Mouse (Mus musculus): Measurements from ENCODE around the gene Ep300. TPM values are rescaled to one million over a fixed set of nuclear protein-coding genes. Genes with fewer than 3 reads are reported as not detected.

Gene Ep300
- polyA plus RNA-seq, 1 experiment from 2014 or later, result 28.5 TPM

DNA sequence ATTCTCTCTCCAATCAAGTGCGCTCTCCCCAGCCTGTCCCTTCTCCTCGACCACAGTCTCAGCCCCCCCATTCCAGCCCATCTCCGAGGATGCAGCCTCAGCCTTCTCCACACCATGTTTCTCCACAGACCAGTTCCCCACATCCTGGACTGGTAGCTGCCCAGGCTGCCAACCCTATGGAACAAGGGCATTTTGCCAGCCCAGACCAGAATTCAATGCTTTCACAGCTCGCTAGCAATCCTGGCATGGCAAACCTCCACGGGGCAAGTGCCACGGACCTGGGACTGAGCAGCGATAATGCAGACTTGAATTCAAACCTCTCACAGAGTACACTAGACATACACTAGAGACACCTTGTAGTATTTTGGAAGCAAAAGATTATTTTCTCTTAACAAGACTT is 65.5 kb downstream of the Ep300 start:
- H3K36me3 ChIP-seq (ENCODE audit: control insufficient read depth, insufficient read depth, low read length), result peaks cover 54% of the 10 kb centered on the region
- no peaks in the 10 kb centered on the region for H3K4me1 ChIP-seq (ENCODE audit: control insufficient read depth, insufficient read depth, low read length)

DNA sequence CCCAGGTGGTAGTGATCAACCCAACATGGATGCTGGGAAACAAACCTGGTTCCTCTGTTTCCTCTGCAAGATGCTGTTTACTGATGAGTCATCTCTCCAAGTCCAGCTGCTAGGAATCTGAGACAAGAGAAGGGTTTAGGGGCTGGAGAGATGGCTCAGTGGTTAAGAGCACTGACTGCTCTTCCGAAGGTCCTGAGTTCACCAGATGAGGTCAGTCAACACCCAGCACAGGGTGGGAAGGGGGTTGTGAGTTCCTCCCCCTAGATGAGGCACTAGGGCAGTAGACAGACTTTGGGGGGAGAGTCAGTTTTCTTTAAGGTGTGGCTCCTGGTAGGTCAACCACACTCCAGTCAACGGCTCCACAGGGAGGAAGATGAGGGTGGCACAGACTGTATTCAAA is 76.5 kb downstream of the Ep300 start:
- Histone ChIP-seq H3K27ac (replicated peaks; ENCODE audit: low read depth, low read length) (no peak overlapping the region), H3K27me3 (ENCODE audit: control insufficient read depth, insufficient read depth, low read length) (no peaks in the 10 kb centered on the region), H3K4me3 (replicated peaks; ENCODE audit: low read depth, low read length) (no peak overlapping the region), H3K9ac (replicated peaks; ENCODE audit: low read length) (no peak overlapping the region), H3K4me1 (ENCODE audit: control insufficient read depth, insufficient read depth, low read length) (peaks cover 9% of the 10 kb centered on the region; the same call in 1 of the 2 replicates), H3K4me2 (ENCODE audit: low read length) (no peak overlapping the region), H3K9me3 (ENCODE audit: control insufficient read depth, low read length) (no peaks in the 10 kb centered on the region), H3K36me3 (ENCODE audit: control insufficient read depth, insufficient read depth, low read length) (no peaks in the 10 kb centered on the region)
- DNase-seq (no peak), ATAC-seq (ENCODE audit: low FRiP score, low TSS enrichment) (no peak)
- 86% methylated on average over 2 of the region's 2 CpGs for WGBS

More for the DNA sequence above, 65.5 kb downstream of the Ep300 start:
- no peak overlapping the region for H3K4me2 ChIP-seq (ENCODE audit: low read length)
- H3K27me3 ChIP-seq (ENCODE audit: control insufficient read depth, insufficient read depth, low read length), result no peaks in the 10 kb centered on the region
- H3K4me3 ChIP-seq (replicated peaks; ENCODE audit: low read depth, low read length), result no peak overlapping the region
- ATAC-seq (ENCODE audit: low FRiP score, low TSS enrichment) (no peak), DNase-seq (peak; percentile 6)
- WGBS, result 89% methylated on average over 7 of the region's 7 CpGs
- H3K9me3 ChIP-seq (ENCODE audit: control insufficient read depth, low read length), result no peaks in the 10 kb centered on the region
- no peak overlapping the region for H3K9ac ChIP-seq (replicated peaks; ENCODE audit: low read length)
- no peak overlapping the region for H3K27ac ChIP-seq (replicated peaks; ENCODE audit: low read depth, low read length)

DNA sequence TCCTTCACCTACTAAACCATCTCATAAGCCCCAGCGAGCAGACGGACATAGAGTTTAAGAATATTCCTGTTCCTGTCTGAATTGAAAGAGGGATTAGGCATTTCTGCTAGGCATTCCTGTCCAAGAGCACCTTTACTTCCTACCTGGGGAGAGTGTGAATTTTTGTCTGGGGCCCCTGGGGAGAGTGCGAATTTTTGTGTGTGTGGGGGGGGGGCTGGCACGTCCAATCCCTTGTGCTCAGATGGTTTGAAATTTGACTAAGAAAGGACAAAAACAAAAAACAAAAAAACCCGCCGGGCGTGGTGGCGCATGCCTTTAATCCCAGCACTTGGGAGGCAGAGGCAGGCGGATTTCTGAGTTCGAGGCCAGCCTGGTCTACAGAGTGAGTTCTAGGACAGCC is 78.1 kb downstream of the Ep300 start:
- Histone ChIP-seq H3K9me3 (ENCODE audit: control insufficient read depth, low read length) (no peaks in the 10 kb centered on the region), H3K4me1 (ENCODE audit: control insufficient read depth, insufficient read depth, low read length) (peaks cover 9% of the 10 kb centered on the region; the same call in 1 of the 2 replicates), H3K4me3 (replicated peaks; ENCODE audit: low read depth, low read length) (peak overlapping the region; percentile 85), H3K27ac (replicated peaks; ENCODE audit: low read depth, low read length) (no peak overlapping the region), H3K4me2 (ENCODE audit: low read length) (peak overlapping the region; percentile 86), H3K9ac (replicated peaks; ENCODE audit: low read length) (no peak overlapping the region), H3K27me3 (ENCODE audit: control insufficient read depth, insufficient read depth, low read length) (no peaks in the 10 kb centered on the region), H3K36me3 (ENCODE audit: control insufficient read depth, insufficient read depth, low read length) (peaks cover 13% of the 10 kb centered on the region)
- WGBS, result 70% methylated on average over 10 of the region's 10 CpGs
- ATAC-seq (ENCODE audit: low FRiP score, low TSS enrichment) (0 out of 2 replicates have a peak, but pooled peaks have one; percentile 2), DNase-seq (no peak)

DNA sequence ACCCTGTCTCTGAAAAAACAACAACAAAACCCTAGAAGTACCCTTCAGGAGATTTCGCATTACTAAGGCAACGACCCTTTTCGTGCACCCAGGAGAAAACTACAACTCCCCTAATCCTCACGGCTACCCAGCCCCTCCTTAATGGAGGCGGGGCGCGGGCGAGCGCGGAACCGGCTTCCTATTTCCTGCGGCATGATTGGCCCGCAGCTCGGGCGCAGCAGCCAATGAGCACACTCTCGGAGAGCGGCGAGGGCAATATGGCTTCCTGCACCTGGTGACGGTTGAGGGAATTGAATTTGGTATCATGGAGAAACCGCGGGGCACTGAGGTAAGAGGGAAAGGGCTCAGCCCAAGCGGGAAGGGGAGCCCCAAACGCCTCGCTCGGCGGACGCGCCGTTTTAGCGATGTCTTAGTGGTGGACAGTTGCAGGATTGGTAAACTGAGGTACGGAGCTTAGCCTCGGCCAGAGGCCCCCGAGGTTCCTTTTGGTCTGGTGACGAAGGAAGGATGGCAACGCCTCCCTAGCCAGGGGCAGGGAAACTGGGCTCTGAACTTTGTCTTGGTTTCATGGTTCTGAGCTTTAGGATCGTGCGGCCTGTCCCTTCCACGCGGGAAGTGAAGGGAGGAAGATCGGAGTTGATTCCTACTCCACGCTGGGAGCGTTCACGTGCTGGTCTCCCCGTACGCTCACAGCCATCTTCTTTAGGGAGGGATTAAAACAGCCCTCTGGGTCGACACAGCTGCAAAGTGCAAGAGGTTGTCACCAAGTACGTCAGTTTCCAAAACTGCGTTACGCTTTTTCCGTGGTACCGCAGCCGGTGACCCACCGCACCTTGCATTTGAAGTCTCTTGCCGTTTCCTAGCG is 78.8 kb downstream of the Ep300 start, which contains the start of gene L3mbtl2:
TSS of gene L3mbtl2 (plus strand) at position 193 of the 865 bp plus-strand sequence.
- Histone ChIP-seq H3K4me2 (ENCODE audit: low read length) (peak within 1 kb of the TSS; percentile 86), H3K9me3 (ENCODE audit: control insufficient read depth, low read length) (no peaks in the 10 kb centered on the region), H3K36me3 (ENCODE audit: control insufficient read depth, insufficient read depth, low read length) (peaks cover 20% of the 10 kb centered on the region), H3K4me1 (ENCODE audit: control insufficient read depth, insufficient read depth, low read length) (peaks cover 9% of the 10 kb centered on the region; the same call in 1 of the 2 replicates), H3K27ac (replicated peaks; ENCODE audit: low read depth, low read length) (no peak within 1 kb of the TSS; the same call in 1 of the 2 replicates), H3K27me3 (ENCODE audit: control insufficient read depth, insufficient read depth, low read length) (no peaks in the 10 kb centered on the region), H3K4me3 (replicated peaks; ENCODE audit: low read depth, low read length) (peak within 1 kb of the TSS; percentile 85), H3K9ac (replicated peaks; ENCODE audit: low read length) (peak within 1 kb of the TSS; percentile 70)
- WGBS, result under 1% methylated on average over 55 of the region's 55 CpGs
- ATAC-seq (ENCODE audit: low FRiP score, low TSS enrichment), result peak; percentile 97
- peak; percentile 98 for DNase-seq

DNA sequence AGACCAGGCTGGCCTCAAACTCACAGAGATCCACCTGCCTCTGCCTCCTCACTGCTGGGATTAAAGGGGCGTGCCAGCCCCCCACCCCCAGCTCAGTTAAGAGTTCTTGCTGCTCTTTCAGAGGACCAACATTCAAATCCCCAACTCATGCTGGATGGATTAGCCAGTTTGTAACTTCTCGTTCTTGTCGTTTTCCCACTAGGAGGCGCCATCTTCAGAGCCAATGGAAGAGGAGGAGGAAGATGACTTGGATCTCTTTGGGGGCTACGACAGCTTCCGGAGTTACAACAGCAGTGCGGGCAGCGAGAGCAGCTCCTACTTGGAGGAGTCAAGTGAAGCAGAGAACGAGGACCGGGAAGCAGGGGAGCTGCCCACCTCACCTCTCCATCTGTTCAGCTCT is 81.8 kb downstream of the Ep300 start:
- Histone ChIP-seq H3K27me3 (ENCODE audit: control insufficient read depth, insufficient read depth, low read length) (no peaks in the 10 kb centered on the region), H3K9me3 (ENCODE audit: control insufficient read depth, low read length) (no peaks in the 10 kb centered on the region), H3K4me3 (replicated peaks; ENCODE audit: low read depth, low read length) (no peak overlapping the region), H3K36me3 (ENCODE audit: control insufficient read depth, insufficient read depth, low read length) (peaks cover 37% of the 10 kb centered on the region), H3K4me2 (ENCODE audit: low read length) (no peak overlapping the region), H3K4me1 (ENCODE audit: control insufficient read depth, insufficient read depth, low read length) (peaks cover 9% of the 10 kb centered on the region; the same call in 1 of the 2 replicates), H3K27ac (replicated peaks; ENCODE audit: low read depth, low read length) (no peak overlapping the region), H3K9ac (replicated peaks; ENCODE audit: low read length) (no peak overlapping the region)
- ATAC-seq (ENCODE audit: low FRiP score, low TSS enrichment) (no peak), DNase-seq (no peak)
- WGBS, result 92% methylated on average over 10 of the region's 10 CpGs

DNA sequence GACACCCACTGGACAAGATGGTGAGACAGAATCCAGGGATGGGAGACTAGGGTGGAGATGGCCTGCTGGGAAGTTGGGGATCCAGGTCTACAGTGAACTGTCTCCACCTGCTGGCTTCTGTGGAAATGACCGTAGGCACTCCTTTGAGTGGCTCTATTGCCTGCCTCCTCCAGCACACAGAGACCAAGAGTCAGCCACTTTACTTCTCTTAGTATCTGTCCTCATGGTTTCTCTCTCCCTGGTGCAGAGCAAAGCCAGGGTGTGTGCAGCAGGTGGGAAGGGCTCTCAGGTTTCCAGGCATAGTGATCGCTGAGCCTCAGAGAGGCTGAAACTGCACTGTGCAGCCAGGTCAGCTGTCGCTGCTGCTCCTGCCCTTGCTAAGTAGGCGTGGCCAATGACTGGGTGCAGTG is 85.1 kb downstream of the Ep300 start:
- H3K9ac ChIP-seq (replicated peaks; ENCODE audit: low read length), result no peak overlapping the region
- DNase-seq, result peak; percentile 77
- H3K9me3 ChIP-seq (ENCODE audit: control insufficient read depth, low read length), result no peaks in the 10 kb centered on the region
- WGBS, result 88% methylated on average over 4 of the region's 4 CpGs
- no peak overlapping the region for H3K4me2 ChIP-seq (ENCODE audit: low read length)
- peaks cover 57% of the 10 kb centered on the region for H3K36me3 ChIP-seq (ENCODE audit: control insufficient read depth, insufficient read depth, low read length)
- no peak for ATAC-seq (ENCODE audit: low FRiP score, low TSS enrichment)
- H3K4me1 ChIP-seq (ENCODE audit: control insufficient read depth, insufficient read depth, low read length), result no peaks in the 10 kb centered on the region
- H3K27me3 ChIP-seq (ENCODE audit: control insufficient read depth, insufficient read depth, low read length), result no peaks in the 10 kb centered on the region
- H3K27ac ChIP-seq (replicated peaks; ENCODE audit: low read depth, low read length), result no peak overlapping the region
- H3K4me3 ChIP-seq (replicated peaks; ENCODE audit: low read depth, low read length), result no peak overlapping the region

DNA sequence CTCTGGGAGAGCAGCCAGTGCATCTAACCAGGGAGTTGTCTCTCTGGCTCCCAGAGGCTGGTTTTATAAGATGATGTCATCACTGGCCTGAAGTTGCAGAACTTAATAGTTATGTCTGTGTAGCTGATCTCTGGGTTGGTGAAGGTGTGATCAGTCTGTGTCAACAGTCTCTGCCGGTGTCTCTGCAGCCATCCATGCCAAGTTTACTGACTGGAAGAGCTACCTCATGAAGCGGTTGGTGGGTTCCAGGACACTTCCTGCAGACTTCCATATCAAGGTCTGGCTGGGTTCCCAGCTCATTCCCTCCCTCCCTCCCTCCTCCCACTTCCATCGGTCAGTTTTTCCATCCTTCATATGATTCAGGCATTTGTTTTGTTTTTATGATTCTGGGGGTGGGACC is 91.5 kb downstream of the Ep300 start:
- peaks cover 59% of the 10 kb centered on the region for H3K36me3 ChIP-seq (ENCODE audit: control insufficient read depth, insufficient read depth, low read length)
- H3K9me3 ChIP-seq (ENCODE audit: control insufficient read depth, low read length), result no peaks in the 10 kb centered on the region
- ATAC-seq (ENCODE audit: low FRiP score, low TSS enrichment) (no peak), DNase-seq (no peak)
- no peak overlapping the region for H3K27ac ChIP-seq (replicated peaks; ENCODE audit: low read depth, low read length)
- H3K9ac ChIP-seq (replicated peaks; ENCODE audit: low read length), result no peak overlapping the region
- H3K4me3 ChIP-seq (replicated peaks; ENCODE audit: low read depth, low read length), result no peak overlapping the region
- WGBS, result 96% methylated on average over 3 of the region's 3 CpGs
- H3K4me1 ChIP-seq (ENCODE audit: control insufficient read depth, insufficient read depth, low read length), result no peaks in the 10 kb centered on the region
- no peak overlapping the region for H3K4me2 ChIP-seq (ENCODE audit: low read length)
- no peaks in the 10 kb centered on the region for H3K27me3 ChIP-seq (ENCODE audit: control insufficient read depth, insufficient read depth, low read length)

DNA sequence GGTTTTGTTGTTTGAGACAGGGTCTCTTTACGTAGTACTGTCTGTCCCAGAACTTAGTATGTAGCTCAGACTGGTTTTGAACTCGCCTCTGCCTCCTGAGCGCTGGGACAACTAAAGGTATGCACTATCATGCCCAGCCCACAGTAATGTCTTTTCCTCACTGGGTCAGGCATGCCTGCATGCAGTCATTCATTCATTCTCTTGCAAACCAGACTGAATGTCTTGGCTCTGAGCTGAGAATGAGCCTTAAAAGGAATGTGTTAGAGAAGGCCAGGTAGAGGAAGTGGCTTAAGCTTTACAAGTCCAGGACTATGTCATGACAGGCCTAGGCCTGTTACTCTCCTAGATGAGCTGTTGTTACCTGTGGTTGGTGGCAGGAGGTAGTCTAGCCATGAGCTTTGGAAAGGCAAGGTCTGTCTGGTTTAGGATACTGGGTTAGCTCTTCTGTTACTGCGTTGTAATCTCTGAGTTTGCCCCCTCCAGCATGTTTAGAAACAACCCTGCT is 95.2 kb downstream of the Ep300 start:
- H3K27ac ChIP-seq (replicated peaks; ENCODE audit: low read depth, low read length), result no peak overlapping the region
- 91% methylated on average over 4 of the region's 4 CpGs for WGBS
- peaks cover 75% of the 10 kb centered on the region for H3K36me3 ChIP-seq (ENCODE audit: control insufficient read depth, insufficient read depth, low read length)
- H3K27me3 ChIP-seq (ENCODE audit: control insufficient read depth, insufficient read depth, low read length), result no peaks in the 10 kb centered on the region
- ATAC-seq (ENCODE audit: low FRiP score, low TSS enrichment) (no peak), DNase-seq (no peak)
- no peaks in the 10 kb centered on the region for H3K4me1 ChIP-seq (ENCODE audit: control insufficient read depth, insufficient read depth, low read length)
- no peak overlapping the region for H3K9ac ChIP-seq (replicated peaks; ENCODE audit: low read length)
- no peak overlapping the region for H3K4me2 ChIP-seq (ENCODE audit: low read length)
- no peak overlapping the region for H3K4me3 ChIP-seq (replicated peaks; ENCODE audit: low read depth, low read length)
- H3K9me3 ChIP-seq (ENCODE audit: control insufficient read depth, low read length), result no peaks in the 10 kb centered on the region
